Mouse (Mus musculus): ENCODE data around the gene Gphn. TPM values are rescaled to one million over a fixed set of nuclear protein-coding genes. Genes with fewer than 3 reads are reported as not detected.

Gphn gene
- polyA plus RNA-seq, 1 experiment: 6.1 TPM

- Histone ChIP-seq H3K79me2 (ENCODE audit: control insufficient read depth, insufficient read depth) (no peaks in the 10 kb centered on the region), H3K4me3 (ENCODE audit: insufficient read depth, poor library complexity, severe bottlenecking) (no peak overlapping the region), H3ac (ENCODE audit: control insufficient read depth, insufficient read length, low read depth) (no peak overlapping the region), H3K36me3 (ENCODE audit: control insufficient read depth, insufficient read depth) (no peaks in the 10 kb centered on the region), H3K27me3 (ENCODE audit: control insufficient read depth, insufficient read depth, insufficient read length) (no peaks in the 10 kb centered on the region), H3K79me3 (ENCODE audit: low read depth) (no peaks in the 10 kb centered on the region)
- TF ChIP-seq FOSL1 (IDR thresholded peaks at IDR 0.05; ENCODE audit: insufficient read depth, low read length, poor library complexity, severe bottlenecking) (no peak), CTCF (IDR thresholded peaks at IDR 0.05; ENCODE audit: control insufficient read depth, insufficient read depth, insufficient read length) (no peak), MAX (IDR thresholded peaks at IDR 0.05) (no peak), CEBPB (IDR thresholded peaks at IDR 0.05; ENCODE audit: low read depth) (no peak), MYOG (IDR thresholded peaks at IDR 0.05; ENCODE audit: control insufficient read depth, extremely low read depth, insufficient read length) (no peak), USF1 (IDR thresholded peaks at IDR 0.05; ENCODE audit: low read depth) (no peak), MYOD1 (IDR thresholded peaks at IDR 0.05; ENCODE audit: control insufficient read depth, insufficient read length, low read depth) (no peak)
Measured at GRCm38 (mm10) chr12:78249151-78249550, 23.0 kb downstream of the Gphn start.

GRCm38 (mm10) chr12:78277386-78277785 lies 51.2 kb downstream of the Gphn start:
- H3K36me3 ChIP-seq (ENCODE audit: control insufficient read depth, insufficient read depth): no peaks in the 10 kb centered on the region
- no peak overlapping the region for H3K4me3 ChIP-seq (ENCODE audit: insufficient read depth, poor library complexity, severe bottlenecking)
- H3K27me3 ChIP-seq (ENCODE audit: control insufficient read depth, insufficient read depth, insufficient read length): no peaks in the 10 kb centered on the region
- no peaks in the 10 kb centered on the region for H3K79me2 ChIP-seq (ENCODE audit: control insufficient read depth, insufficient read depth)
- no peak overlapping the region for H3ac ChIP-seq (ENCODE audit: control insufficient read depth, insufficient read length, low read depth)
- TF ChIP-seq MAX (IDR thresholded peaks at IDR 0.05) (no peak), FOSL1 (IDR thresholded peaks at IDR 0.05; ENCODE audit: insufficient read depth, low read length, poor library complexity, severe bottlenecking) (no peak), MYOG (IDR thresholded peaks at IDR 0.05; ENCODE audit: control insufficient read depth, extremely low read depth, insufficient read length) (no peak), USF1 (IDR thresholded peaks at IDR 0.05; ENCODE audit: low read depth) (no peak), MYOD1 (IDR thresholded peaks at IDR 0.05; ENCODE audit: control insufficient read depth, insufficient read length, low read depth) (no peak), CEBPB (IDR thresholded peaks at IDR 0.05; ENCODE audit: low read depth) (no peak), CTCF (IDR thresholded peaks at IDR 0.05; ENCODE audit: control insufficient read depth, insufficient read depth, insufficient read length) (no peak)
- H3K79me3 ChIP-seq (ENCODE audit: low read depth): peaks cover 2% of the 10 kb centered on the region

- no peaks in the 10 kb centered on the region for H3K79me2 ChIP-seq (ENCODE audit: control insufficient read depth, insufficient read depth)
- TF ChIP-seq MYOD1 (IDR thresholded peaks at IDR 0.05; ENCODE audit: control insufficient read depth, insufficient read length, low read depth) (no peak), MYOG (IDR thresholded peaks at IDR 0.05; ENCODE audit: control insufficient read depth, extremely low read depth, insufficient read length) (no peak), CEBPB (IDR thresholded peaks at IDR 0.05; ENCODE audit: low read depth) (no peak), MAX (IDR thresholded peaks at IDR 0.05) (no peak), USF1 (IDR thresholded peaks at IDR 0.05; ENCODE audit: low read depth) (no peak), CTCF (IDR thresholded peaks at IDR 0.05; ENCODE audit: control insufficient read depth, insufficient read depth, insufficient read length) (no peak), FOSL1 (IDR thresholded peaks at IDR 0.05; ENCODE audit: insufficient read depth, low read length, poor library complexity, severe bottlenecking) (no peak)
Measured at GRCm38 (mm10) chr12:78290384-78290783, 64.2 kb downstream of the Gphn start.

GRCm38 (mm10) chr12:78298824-78299398 lies 72.7 kb downstream of the Gphn start:
- Histone ChIP-seq H3K79me3 (ENCODE audit: low read depth) (no peaks in the 10 kb centered on the region), H3K27me3 (ENCODE audit: control insufficient read depth, insufficient read depth, insufficient read length) (no peaks in the 10 kb centered on the region), H3ac (ENCODE audit: control insufficient read depth, insufficient read length, low read depth) (no peak overlapping the region), H3K79me2 (ENCODE audit: control insufficient read depth, insufficient read depth) (no peaks in the 10 kb centered on the region), H3K4me3 (ENCODE audit: insufficient read depth, poor library complexity, severe bottlenecking) (no peak overlapping the region), H3K36me3 (ENCODE audit: control insufficient read depth, insufficient read depth) (no peaks in the 10 kb centered on the region)
- TF ChIP-seq CEBPB (IDR thresholded peaks at IDR 0.05; ENCODE audit: low read depth) (no peak), CTCF (IDR thresholded peaks at IDR 0.05; ENCODE audit: control insufficient read depth, insufficient read depth, insufficient read length) (no peak), MYOD1 (IDR thresholded peaks at IDR 0.05; ENCODE audit: control insufficient read depth, insufficient read length, low read depth) (no peak), MYOG (IDR thresholded peaks at IDR 0.05; ENCODE audit: control insufficient read depth, extremely low read depth, insufficient read length) (no peak), USF1 (IDR thresholded peaks at IDR 0.05; ENCODE audit: low read depth) (no peak), MAX (IDR thresholded peaks at IDR 0.05) (no peak)

More at GRCm38 (mm10) chr12:78290384-78290783, 64.2 kb downstream of the Gphn start:
- Histone ChIP-seq H3ac (ENCODE audit: control insufficient read depth, insufficient read length, low read depth) (no peak overlapping the region), H3K27me3 (ENCODE audit: control insufficient read depth, insufficient read depth, insufficient read length) (no peaks in the 10 kb centered on the region), H3K79me3 (ENCODE audit: low read depth) (no peaks in the 10 kb centered on the region), H3K4me3 (ENCODE audit: insufficient read depth, poor library complexity, severe bottlenecking) (no peak overlapping the region), H3K36me3 (ENCODE audit: control insufficient read depth, insufficient read depth) (no peaks in the 10 kb centered on the region)

GRCm38 (mm10) chr12:78315106-78315505 lies 88.9 kb downstream of the Gphn start:
- Histone ChIP-seq H3K36me3 (ENCODE audit: control insufficient read depth, insufficient read depth) (no peaks in the 10 kb centered on the region), H3ac (ENCODE audit: control insufficient read depth, insufficient read length, low read depth) (no peak overlapping the region), H3K79me2 (ENCODE audit: control insufficient read depth, insufficient read depth) (no peaks in the 10 kb centered on the region), H3K79me3 (ENCODE audit: low read depth) (no peaks in the 10 kb centered on the region), H3K4me3 (ENCODE audit: insufficient read depth, poor library complexity, severe bottlenecking) (no peak overlapping the region), H3K27me3 (ENCODE audit: control insufficient read depth, insufficient read depth, insufficient read length) (no peaks in the 10 kb centered on the region)
- TF ChIP-seq CEBPB (IDR thresholded peaks at IDR 0.05; ENCODE audit: low read depth) (no peak), FOSL1 (IDR thresholded peaks at IDR 0.05; ENCODE audit: insufficient read depth, low read length, poor library complexity, severe bottlenecking) (no peak), MYOG (IDR thresholded peaks at IDR 0.05; ENCODE audit: control insufficient read depth, extremely low read depth, insufficient read length) (no peak), USF1 (IDR thresholded peaks at IDR 0.05; ENCODE audit: low read depth) (no peak), MAX (IDR thresholded peaks at IDR 0.05) (no peak), MYOD1 (IDR thresholded peaks at IDR 0.05; ENCODE audit: control insufficient read depth, insufficient read length, low read depth) (no peak), CTCF (IDR thresholded peaks at IDR 0.05; ENCODE audit: control insufficient read depth, insufficient read depth, insufficient read length) (no peak)
